Mouse (Mus musculus): Measurements from ENCODE around the gene Fahd1.

GRCm38 (mm10) chr17:24896993-24897269 lies 46.8 kb upstream of the Fahd1 start:
- TF ChIP-seq EP300 (IDR thresholded peaks at IDR 0.05; ENCODE audit: insufficient read depth, low read depth, low read length), result no peak
- no peak for TF ChIP-seq CTCF (IDR thresholded peaks at IDR 0.05; ENCODE audit: low read depth, low read length)

Data from ES-Bruce4 (cell line).